Mouse (Mus musculus) layer of hippocampus, adult 2 months (tissue): Measurements from ENCODE around the gene Zswim5. TPM values are rescaled to one million over a fixed set of nuclear protein-coding genes. Genes with fewer than 3 reads are reported as not detected.

Experiments
- DNase-seq, 2 experiments: peaks; one replicate each; pipeline ENCODE4 v3.0.0; 2022; ENCODE audit warnings: low spot score in 2 of 2
- H3K27ac ChIP-seq: fragments of 200-600 bp; 2 replicates; pipeline ENCODE4 v1.8.1; 2022
- H3K4me3 ChIP-seq: fragments of 200-600 bp; 2 replicates; pipeline ENCODE4 v1.8.1; 2022; ENCODE audit warnings: mild to moderate bottlenecking
- CTCF ChIP-seq: fragments of 200-600 bp; conservative IDR thresholded peaks from 2 replicates; pipeline ENCODE4 v1.8.1; 2022; ENCODE audit warnings: antibody characterized with exemption, mild to moderate bottlenecking, moderate library complexity
- total RNA-seq, 2 experiments: library from RNA; stranded (reverse); gene quantifications; 2 replicates each; pipeline ENCODE4 v1.2.3; 2021

The Zswim5 gene
- total RNA-seq, 2 experiments from 2014 or later: 15.6 to 17.1 TPM

DNA sequence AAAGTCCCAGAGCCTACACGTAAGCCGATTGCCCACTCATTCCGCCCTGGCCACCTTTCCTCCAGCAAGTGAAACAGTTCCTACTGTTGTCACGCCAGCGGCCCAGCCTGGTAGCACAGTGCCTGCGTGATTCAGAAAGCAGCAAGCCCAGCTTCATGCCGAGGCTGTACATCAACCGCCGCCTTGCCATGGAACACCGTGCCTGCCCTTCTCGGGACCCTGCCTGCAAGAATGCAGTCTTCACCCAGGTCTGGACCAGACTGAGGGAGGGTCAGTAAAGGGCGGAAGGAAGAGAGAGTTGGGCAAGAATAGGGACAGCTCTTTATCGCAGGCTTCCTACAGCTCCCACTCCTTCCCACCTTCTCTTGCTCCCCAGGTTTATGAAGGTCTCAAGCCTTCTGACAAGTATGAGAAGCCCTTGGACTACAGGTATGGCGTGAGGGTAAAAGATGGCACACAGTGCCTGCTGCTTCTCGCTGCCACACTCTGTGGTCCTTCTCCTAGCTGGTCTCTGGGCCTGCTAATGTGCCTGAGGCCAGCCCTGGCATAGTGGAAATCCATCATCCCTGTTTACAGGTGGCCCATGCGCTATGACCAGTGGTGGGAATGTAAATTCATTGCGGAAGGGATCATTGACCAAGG is 122.5 kb downstream of the Zswim5 start:
- DNase-seq: no peak
- H3K27ac ChIP-seq: no peak overlapping the region
- H3K4me3 ChIP-seq: no peak overlapping the region
- TF ChIP-seq CTCF: no peak

DNA sequence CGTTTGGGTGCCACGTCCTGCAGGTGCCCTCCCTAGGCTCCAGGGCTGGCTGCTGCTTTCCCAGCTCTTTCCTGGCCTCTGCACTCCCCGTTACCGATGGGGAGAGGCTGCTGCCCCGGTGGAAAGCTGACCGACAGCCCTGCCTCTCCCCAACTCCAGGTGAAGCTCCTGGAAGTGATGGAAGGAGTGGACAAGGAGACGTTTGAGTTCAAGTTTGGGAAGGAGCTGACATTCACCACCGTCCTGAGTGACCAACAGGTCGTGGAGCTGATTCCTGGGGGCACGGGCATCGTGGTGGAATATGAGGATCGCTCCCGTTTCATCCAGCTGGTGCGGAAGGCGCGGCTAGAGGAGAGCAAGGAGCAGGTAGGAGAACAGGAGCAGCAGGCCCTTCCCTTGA is 124.8 kb downstream of the Zswim5 start:
- no peak overlapping the region for H3K4me3 ChIP-seq
- no peak for TF ChIP-seq CTCF
- DNase-seq: no peak
- no peak overlapping the region for H3K27ac ChIP-seq

DNA sequence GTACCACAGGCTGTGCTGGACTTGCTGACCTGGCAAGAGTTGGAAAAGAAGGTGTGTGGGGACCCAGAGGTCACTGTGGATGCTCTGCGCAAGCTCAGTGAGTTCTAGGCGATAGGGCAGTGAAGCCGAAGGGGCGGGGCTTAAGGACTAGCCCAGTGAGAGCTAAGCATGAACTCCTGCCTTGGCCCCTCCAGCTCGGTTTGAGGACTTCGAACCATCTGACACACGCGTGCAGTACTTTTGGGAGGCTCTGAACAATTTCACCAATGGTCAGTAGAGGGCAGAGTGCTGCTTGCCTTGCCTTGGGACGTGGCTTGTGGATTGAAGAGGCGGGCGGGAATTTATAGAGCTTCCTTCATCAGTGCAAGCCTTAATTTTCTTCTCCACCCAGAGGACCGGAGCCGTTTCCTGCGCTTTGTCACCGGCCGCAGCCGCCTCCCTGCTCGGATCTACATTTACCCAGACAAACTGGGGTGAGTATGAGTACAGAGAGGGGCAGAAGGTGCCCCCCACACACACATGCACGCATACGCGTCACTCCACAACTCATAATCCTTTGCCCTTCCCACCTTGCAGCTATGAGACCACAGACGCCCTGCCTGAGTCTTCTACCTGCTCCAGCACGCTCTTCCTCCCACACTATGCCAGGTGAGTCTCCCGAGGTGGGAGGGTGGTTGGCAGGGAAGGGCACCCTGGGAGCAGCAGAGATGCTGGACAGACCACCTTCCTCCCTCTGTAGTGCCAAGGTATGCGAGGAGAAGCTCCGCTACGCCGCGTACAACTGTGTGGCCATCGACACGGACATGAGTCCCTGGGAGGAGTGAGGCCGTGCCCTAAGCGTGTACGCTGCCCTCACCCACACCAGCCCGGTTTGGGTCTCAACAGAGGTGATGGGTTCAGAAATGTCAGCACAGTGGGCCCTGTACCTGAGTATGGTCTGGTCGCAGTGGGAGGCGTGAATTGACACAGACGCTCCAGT is 125.7 kb downstream of the Zswim5 start:
- H3K27ac ChIP-seq: no peak overlapping the region
- TF ChIP-seq CTCF: peak; percentile 86
- DNase-seq: peak; percentile 59 to 60
- no peak overlapping the region for H3K4me3 ChIP-seq

DNA sequence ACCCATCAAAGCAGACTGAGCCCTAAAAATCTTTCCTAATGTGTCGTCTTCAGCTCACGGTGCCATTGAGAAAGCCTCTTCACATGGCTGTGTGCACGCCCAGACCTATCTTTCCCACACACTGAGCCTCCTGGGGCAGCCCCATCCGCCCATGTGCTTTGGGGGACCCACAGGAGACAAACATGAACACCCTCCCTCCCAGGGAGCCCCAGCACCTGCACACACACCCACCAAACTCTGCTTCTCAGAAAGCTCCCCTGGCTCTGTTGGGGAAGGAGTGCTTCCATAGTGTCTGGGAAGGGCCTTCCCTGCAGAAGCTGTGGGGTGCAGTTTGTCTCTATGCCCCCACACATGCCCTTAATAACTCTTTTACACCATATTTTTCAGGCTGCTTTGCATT is 127.5 kb downstream of the Zswim5 start:
- H3K27ac ChIP-seq: no peak overlapping the region
- DNase-seq: no peak
- H3K4me3 ChIP-seq: no peak overlapping the region
- no peak for TF ChIP-seq CTCF

DNA sequence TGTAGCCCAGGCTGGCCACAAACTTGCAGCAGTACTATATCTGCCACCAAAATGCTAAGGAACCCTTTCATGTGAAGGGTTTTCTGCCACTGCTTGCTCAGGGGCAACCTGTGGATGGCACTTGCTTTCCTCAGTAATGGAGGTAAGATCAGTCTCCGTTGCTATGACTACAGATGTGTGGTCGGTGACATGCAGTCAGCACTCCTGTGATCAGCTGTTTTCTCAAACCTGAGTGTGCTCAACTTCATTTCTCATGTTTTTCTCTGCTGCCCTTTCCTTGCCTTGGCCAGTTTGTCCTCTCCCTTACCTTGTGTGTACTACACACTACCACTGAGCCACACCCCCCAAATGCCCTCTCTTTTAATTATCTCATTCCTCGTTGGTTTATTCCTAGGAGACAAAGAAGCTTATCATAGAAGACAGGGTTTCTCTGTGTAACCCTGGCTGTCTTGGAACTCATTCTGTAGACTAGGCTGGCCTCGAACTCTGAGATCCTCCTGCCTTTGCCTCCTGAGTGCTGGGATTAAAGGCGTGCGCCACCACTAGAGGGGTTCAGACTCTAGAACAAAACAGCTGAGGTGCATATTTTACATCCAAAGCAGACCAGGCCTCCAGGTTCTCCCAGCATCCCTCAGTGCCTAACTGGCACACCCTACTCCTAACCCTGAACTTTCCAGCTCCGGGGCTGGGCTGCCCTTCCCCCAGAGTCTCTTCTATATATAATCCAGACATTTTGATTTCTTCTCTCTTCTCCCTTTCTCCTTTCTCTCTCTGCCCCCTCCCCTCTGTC is 128.6 kb downstream of the Zswim5 start:
- DNase-seq: no peak
- Histone ChIP-seq H3K4me3 (no peak overlapping the region), H3K27ac (no peak overlapping the region)
- TF ChIP-seq CTCF: 0 out of 2 replicates have a peak, but pooled peaks have one; percentile 21

DNA sequence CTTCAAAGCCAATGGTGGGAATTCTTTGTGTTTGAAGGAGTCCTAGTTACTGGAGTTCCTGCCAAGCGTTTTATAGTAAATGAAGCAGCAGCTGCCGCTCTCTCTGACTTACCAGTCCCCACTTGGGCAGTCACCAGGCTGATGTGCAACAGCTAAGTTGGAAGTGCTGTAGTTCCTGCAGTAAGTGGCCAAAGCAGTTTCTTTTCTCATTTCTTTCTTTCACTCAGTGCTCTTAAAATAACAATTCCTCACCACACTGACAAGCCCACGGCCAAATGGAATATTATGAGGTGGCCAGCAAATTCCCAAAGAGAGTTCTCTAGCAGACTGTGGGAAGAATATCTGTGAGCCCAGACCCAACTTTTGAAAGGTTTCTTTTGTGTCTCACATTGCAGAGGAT is 129.9 kb downstream of the Zswim5 start:
- no peak for DNase-seq
- Histone ChIP-seq H3K4me3 (no peak overlapping the region), H3K27ac (no peak overlapping the region)
- TF ChIP-seq CTCF: no peak

DNA sequence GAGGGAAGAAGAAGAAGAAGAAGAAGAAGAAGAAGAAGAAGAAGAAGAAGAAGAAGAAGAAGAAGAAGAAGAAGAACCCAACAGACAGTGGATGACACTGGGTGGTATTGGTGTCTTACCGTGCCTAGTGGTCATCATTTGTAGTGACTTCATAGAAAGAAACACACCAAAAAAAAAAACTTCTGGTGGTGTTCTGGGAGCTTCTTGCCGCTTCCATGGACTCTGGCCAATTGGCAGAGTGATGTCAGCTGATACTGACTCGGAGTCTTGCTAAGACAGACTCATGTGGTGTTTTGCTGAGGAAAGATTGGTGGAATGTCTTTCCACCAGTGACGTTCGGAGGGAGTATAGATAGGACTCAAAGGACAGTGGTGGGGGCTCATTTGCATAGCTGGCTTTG is 133.1 kb downstream of the Zswim5 start:
- no peak for DNase-seq
- Histone ChIP-seq H3K4me3 (no peak overlapping the region), H3K27ac (no peak overlapping the region)
- no peak for TF ChIP-seq CTCF

DNA sequence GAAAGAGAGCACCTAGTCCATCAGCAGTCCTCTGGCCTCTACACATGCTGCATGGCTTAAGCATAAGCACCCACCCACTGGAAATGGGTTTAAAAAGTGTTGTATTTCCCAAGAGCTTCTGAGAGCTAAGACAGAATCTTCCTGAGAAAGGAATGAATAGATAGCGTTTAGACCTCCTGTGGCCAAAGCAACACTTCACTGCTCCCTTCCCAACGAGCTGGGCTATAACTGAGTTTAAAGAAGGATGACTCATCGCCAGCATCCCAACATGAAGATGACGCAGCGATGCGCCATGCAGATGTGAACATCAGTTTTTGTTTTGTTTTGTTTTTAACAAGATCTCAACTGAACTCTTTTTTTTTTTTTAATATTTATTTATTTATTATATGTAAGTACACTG is 136.4 kb downstream of the Zswim5 start:
- H3K4me3 ChIP-seq: no peak overlapping the region
- no peak for DNase-seq
- no peak overlapping the region for H3K27ac ChIP-seq
- no peak for TF ChIP-seq CTCF

DNA sequence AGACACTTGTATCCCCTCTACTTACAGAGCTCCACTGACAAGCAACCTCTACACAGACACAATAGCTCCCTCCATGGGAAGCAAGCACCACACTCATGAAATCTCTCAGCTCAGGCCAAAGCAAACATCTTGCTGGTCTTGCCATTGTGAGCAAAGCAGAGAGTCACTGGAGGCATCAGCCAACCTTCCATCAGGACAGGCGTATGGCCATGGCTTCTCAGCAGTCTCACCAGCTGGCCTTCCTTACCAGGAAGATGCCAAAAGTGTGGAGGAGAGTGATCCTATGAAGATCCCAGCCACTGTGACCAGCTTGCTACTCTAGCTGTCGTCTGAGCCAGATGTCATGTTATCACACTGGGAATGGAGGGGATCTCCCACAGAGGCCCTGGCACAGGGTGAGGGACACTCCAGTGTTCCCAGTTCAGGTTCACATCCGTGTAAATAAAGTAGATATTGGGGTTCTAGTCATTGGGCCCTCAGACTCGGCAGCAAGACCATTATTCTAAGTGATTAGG is 137.8 kb downstream of the Zswim5 start:
- DNase-seq: no peak
- H3K27ac ChIP-seq: no peak overlapping the region
- no peak for TF ChIP-seq CTCF
- no peak overlapping the region for H3K4me3 ChIP-seq

DNA sequence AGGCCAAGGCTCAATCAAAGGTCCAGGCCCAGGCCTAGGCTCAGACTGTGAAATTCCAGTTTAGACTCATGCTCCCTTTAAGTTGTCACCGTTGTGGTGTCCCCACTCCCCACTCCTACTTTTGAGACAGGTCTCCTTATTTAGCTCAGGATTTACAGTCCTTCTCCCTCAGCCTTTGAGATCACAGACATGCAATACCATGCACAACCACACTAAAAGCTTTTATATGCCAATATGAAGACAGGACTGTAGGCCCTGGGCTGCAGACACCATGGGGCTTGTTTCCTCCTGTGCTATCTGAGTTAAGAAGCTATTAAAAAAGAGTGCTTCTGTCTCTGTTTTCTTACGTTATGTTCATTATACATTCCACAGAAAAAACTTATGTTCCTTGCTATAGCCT is 140.6 kb downstream of the Zswim5 start:
- Histone ChIP-seq H3K4me3 (no peak overlapping the region), H3K27ac (no peak overlapping the region)
- no peak for DNase-seq
- peak; percentile 62 for TF ChIP-seq CTCF

DNA sequence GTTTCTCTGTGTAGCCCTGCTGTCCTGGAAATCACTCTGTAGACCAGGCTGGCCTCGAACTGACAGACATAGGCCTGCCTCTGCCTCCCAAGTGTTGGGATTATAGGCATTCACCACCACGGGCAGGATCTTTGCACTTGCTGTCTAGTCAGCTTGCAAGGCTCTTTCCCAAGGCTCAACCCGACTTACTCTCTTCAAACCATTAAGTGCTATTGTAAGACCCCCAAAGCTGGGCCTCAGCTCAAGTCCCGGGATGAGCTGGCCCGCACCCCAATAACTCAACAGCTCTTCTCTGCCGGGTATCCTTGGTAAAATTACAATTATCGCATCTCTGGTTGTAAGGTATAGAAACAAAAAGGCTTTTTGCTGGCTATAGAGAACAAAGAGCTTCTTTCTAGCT is 141.2 kb downstream of the Zswim5 start:
- Histone ChIP-seq H3K27ac (no peak overlapping the region), H3K4me3 (no peak overlapping the region)
- no peak for DNase-seq
- TF ChIP-seq CTCF: no peak

DNA sequence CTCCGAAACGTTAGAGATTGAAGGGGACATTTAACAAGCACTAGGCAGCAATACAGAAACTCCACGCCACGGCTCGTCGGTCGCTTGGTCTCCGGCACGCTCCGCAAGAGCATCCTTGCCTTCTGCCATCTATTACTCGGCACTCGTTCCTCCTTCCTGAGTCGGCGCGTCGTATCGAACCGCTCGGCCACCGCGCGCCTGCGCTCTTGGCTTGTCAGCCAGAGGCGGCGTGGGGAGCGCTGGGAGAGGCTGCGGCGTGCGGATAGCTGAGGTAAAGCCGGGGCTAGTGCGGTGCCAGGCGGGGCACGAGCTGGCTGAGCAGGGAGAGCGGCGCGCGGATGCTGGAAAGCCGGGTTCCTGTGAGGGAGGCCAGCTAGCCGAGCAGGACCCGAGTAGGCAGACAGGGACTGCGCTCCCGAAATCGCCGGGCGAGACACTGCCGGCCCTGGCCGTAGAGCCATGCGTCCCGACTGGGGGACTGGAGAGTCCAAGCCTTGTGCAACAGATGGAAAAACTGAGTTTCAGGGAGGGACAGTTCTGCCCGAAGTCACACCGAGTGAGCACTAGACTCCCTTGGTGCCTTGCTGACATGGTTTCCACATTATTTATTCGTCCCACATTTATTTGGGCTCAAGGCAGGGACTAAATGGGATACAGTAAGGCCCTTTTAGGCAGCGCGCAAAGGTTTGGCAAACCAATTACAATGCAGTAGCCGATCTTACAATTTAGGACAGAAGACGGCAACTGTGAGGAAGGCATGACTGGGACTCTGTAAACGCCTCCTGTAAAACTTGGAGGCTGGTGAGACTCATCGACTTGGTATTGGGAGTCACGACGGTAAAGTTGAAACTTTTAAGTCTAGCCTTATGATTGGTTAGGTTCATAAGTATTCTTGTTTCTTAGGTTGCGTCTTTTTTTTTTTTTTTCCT is 142.3 kb downstream of the Zswim5 start, which contains the start of gene Eif2b3:
Gene Eif2b3 (plus strand): TSS at position 197 of the 929 bp plus-strand sequence.
- peak; percentile 92 for DNase-seq
- H3K4me3 ChIP-seq: peak within 1 kb of the TSS; percentile 95
- TF ChIP-seq CTCF: peak; percentile 51
- H3K27ac ChIP-seq: peak within 1 kb of the TSS; percentile 85
